Mouse (Mus musculus) lung, embryonic 15.5 days (tissue): ENCODE data around the gene Gm14288. TPM values are rescaled to one million over a fixed set of nuclear protein-coding genes. Genes with fewer than 3 reads are reported as not detected.
"Not testable (repeated sequence)": the region's sequence is repeated elsewhere in the genome, so short reads cannot be mapped to it uniquely, and the experiment has no call there.

Source experiments
- ATAC-seq: fragments of 200-750 bp; cut with Nextera tagmentation; 2 replicates; pipeline ENCODE4 v1.8.0; 2017; ENCODE audit warnings: moderate number of reproducible peaks, borderline replicate concordance; ENCODE audit not compliant: low FRiP score, low TSS enrichment; ENCODE audit errors: extremely low read depth
- H3K27ac ChIP-seq: fragments of 300-500 bp; sonication (generic); 2 replicates; pipeline ENCODE4 v1.5.1; 2015; ENCODE audit warnings: moderate library complexity, mild to moderate bottlenecking, inconsistent platforms
- H3K27me3 ChIP-seq: fragments of 300-500 bp; sonication (generic); 2 replicates; pipeline ENCODE4 v1.6.1; 2015; ENCODE audit warnings: inconsistent platforms
- H3K36me3 ChIP-seq: fragments of 300-500 bp; sonication (generic); 2 replicates; pipeline ENCODE4 v1.6.1; 2015; ENCODE audit warnings: inconsistent platforms
- H3K4me1 ChIP-seq: fragments of 300-500 bp; sonication (generic); 2 replicates; pipeline ENCODE4 v1.6.1; 2015; ENCODE audit warnings: inconsistent platforms
- H3K4me2 ChIP-seq: fragments of 300-500 bp; sonication (generic); 2 replicates; pipeline ENCODE4 v1.6.1; 2015; ENCODE audit warnings: inconsistent platforms, mild to moderate bottlenecking, moderate library complexity
- H3K4me3 ChIP-seq: fragments of 300-500 bp; sonication (generic); 2 replicates; pipeline ENCODE4 v1.5.1; 2015; ENCODE audit warnings: mild to moderate bottlenecking, inconsistent platforms
- H3K9ac ChIP-seq: fragments of 300-500 bp; sonication (generic); 2 replicates; pipeline ENCODE4 v1.6.1; 2015; ENCODE audit warnings: inconsistent platforms
- H3K9me3 ChIP-seq: fragments of 300-500 bp; sonication (generic); 2 replicates; pipeline ENCODE4 v1.6.1; 2016; ENCODE audit warnings: inconsistent platforms
- WGBS: fragments of 180-500 bp; shearing (Covaris S2); methylation state at CpG from one replicate; pipeline ENCODE4 v1.1.7; 2015; 5-methylcytosine and 5-hydroxymethylcytosine counted together
- polyA plus RNA-seq: library from polyadenylated mRNA; unstranded; fragments of >200 nt; fragmentation: Nextera tagmentation; extraction: Ambion mirVana; gene quantifications from 2 replicates; pipeline ENCODE4 v1.2.1, GENCODE M21; 2015

The Gm14288 gene
- polyA plus RNA-seq = 3.9 and 5.0 TPM in 2 replicates

DNA sequence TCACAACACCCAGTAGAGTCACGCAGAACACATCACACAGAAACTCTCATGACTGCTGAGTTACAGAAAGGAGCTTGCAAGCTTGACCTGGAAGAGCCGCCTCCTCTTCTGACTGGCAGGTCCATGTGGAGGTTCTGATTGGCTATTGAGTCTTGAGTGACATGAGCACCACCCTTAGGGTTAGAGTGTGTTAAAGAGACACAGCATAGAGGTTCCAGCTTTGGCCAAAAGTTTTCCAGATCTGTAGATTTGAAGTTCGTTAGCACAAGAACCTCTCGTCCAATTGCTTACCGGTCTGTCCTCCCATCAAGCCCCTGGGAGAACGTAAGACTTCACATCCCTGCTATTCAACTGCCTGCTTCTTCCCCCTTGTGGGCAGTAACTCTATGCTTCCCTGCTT, at the start of gene Gm14288:
Gm14288 (minus strand) TSS at position 101 of the 400 bp plus-strand sequence.
- not testable (repeated sequence) for ATAC-seq, H3K9ac ChIP-seq, H3K27me3 ChIP-seq, H3K4me3 ChIP-seq, H3K4me2 ChIP-seq, H3K9me3 ChIP-seq, H3K4me1 ChIP-seq, H3K27ac ChIP-seq, H3K36me3 ChIP-seq
- WGBS = no CpG with 5 or more reads among the region's 6 CpGs

GRCm38 (mm10) chr2:175741237-175741636, 59.7 kb downstream of the Gm14288 start, which contains the start of gene Gm2007:
Gene Gm2007 (plus strand): TSS chr2:175741537.
- H3K4me2 ChIP-seq, H3K27ac ChIP-seq, H3K4me1 ChIP-seq, H3K9me3 ChIP-seq, ATAC-seq, H3K9ac ChIP-seq, H3K4me3 ChIP-seq, H3K36me3 ChIP-seq, H3K27me3 ChIP-seq: not testable (repeated sequence)
- WGBS = no CpG with 5 or more reads among the region's 2 CpGs

Other genes starting within 250 kb of the Gm14288 start
- gene Gm11007, start 157.1 kb downstream of the Gm14288 start, polyA plus RNA-seq = not detected in 2 replicates
- 24.2 and 34.0 TPM in 2 replicates for gene Zfp969, start 97.4 kb downstream of the Gm14288 start, polyA plus RNA-seq
- not detected in 2 replicates for gene Gm2007, start 59.6 kb downstream of the Gm14288 start, polyA plus RNA-seq
- gene Gm6710, start 68.1 kb upstream of the Gm14288 start, polyA plus RNA-seq = 19.5 and 20.1 TPM in 2 replicates
- 2.7 and 3.4 TPM in 2 replicates for gene Zfp966, start 130.0 kb upstream of the Gm14288 start, polyA plus RNA-seq
- 26.5 and 27.1 TPM in 2 replicates for gene Gm2026, start 164.2 kb upstream of the Gm14288 start, polyA plus RNA-seq